Mouse (Mus musculus): ENCODE results near the gene Dnah17. TPM values are rescaled to one million over a fixed set of nuclear protein-coding genes. Genes with fewer than 3 reads are reported as not detected.

Dnah17 gene
- polyA plus RNA-seq, 1 experiment = 0.16 TPM

GRCm38 (mm10) chr11:117991502-117992470 is 138.6 kb downstream of the Dnah17 start:
- Histone ChIP-seq H3K4me3 (no peak overlapping the region), H3K36me3 (ENCODE audit: control insufficient read depth, insufficient read depth) (no peaks in the 10 kb centered on the region), H3ac (ENCODE audit: control insufficient read depth, insufficient read length) (no peak overlapping the region), H3K79me2 (ENCODE audit: control insufficient read depth, insufficient read depth) (peaks cover 95% of the 10 kb centered on the region), H3K27me3 (ENCODE audit: control insufficient read depth, insufficient read depth, insufficient read length) (no peaks in the 10 kb centered on the region), H3K4me2 (ENCODE audit: low read depth) (peak overlapping the region; percentile 87)
- TF ChIP-seq CEBPB (IDR thresholded peaks at IDR 0.05; ENCODE audit: insufficient read depth, poor library complexity, severe bottlenecking) (peak; percentile 46; the same call in 1 of the 2 replicates), TCF12 (IDR thresholded peaks at IDR 0.05; ENCODE audit: insufficient read depth, poor library complexity, severe bottlenecking) (no peak)

GRCm38 (mm10) chr11:117989926-117990325 is 140.5 kb downstream of the Dnah17 start:
- Histone ChIP-seq H3K36me3 (ENCODE audit: control insufficient read depth, insufficient read depth) (no peaks in the 10 kb centered on the region), H3K4me3 (no peak overlapping the region), H3K27me3 (ENCODE audit: control insufficient read depth, insufficient read depth, insufficient read length) (no peaks in the 10 kb centered on the region), H3K4me2 (ENCODE audit: low read depth) (peak overlapping the region; percentile 87), H3ac (ENCODE audit: control insufficient read depth, insufficient read length) (no peak overlapping the region), H3K79me2 (ENCODE audit: control insufficient read depth, insufficient read depth) (peaks cover 77% of the 10 kb centered on the region)
- no peak for TF ChIP-seq MYOD1 (IDR thresholded peaks at IDR 0.05; ENCODE audit: control insufficient read depth in 1 of 3, insufficient read length in 2 of 3, low read depth in 2 of 3)
- no peak for TF ChIP-seq USF1 (IDR thresholded peaks at IDR 0.05; ENCODE audit: low read depth)
- TF ChIP-seq POLR2AphosphoS2 (IDR thresholded peaks at IDR 0.05; ENCODE audit: insufficient read length, low read depth) = no peak
- no peak for TF ChIP-seq REST (IDR thresholded peaks at IDR 0.05; ENCODE audit: insufficient read depth, insufficient read length)
- TF ChIP-seq SRF (IDR thresholded peaks at IDR 0.05; ENCODE audit: control insufficient read depth, insufficient read length, low read depth) = no peak
- TF ChIP-seq TCF12 (IDR thresholded peaks at IDR 0.05; ENCODE audit: insufficient read depth, poor library complexity, severe bottlenecking) = no peak

- TF ChIP-seq MYOD1 (IDR thresholded peaks at IDR 0.05; ENCODE audit: control insufficient read depth in 1 of 3, insufficient read length in 2 of 3, low read depth in 2 of 3) (peak in 2 of 3 experiments; percentile 55 to 75), E2F4 (IDR thresholded peaks at IDR 0.05; ENCODE audit: insufficient read depth) (no peak)
- H3K79me2 ChIP-seq (ENCODE audit: control insufficient read depth, insufficient read depth) = peaks cover 70% of the 10 kb centered on the region
- H3ac ChIP-seq (ENCODE audit: control insufficient read depth, insufficient read length) = no peak overlapping the region
- no peaks in the 10 kb centered on the region for H3K36me3 ChIP-seq (ENCODE audit: control insufficient read depth, insufficient read depth)
- peak overlapping the region; percentile 87 for H3K4me2 ChIP-seq (ENCODE audit: low read depth)
- no peak overlapping the region for H3K4me3 ChIP-seq
- H3K27me3 ChIP-seq (ENCODE audit: control insufficient read depth, insufficient read depth, insufficient read length) = no peaks in the 10 kb centered on the region
Measured at GRCm38 (mm10) chr11:117989241-117989640, 141.2 kb downstream of the Dnah17 start.

- Histone ChIP-seq H3K27me3 (ENCODE audit: control insufficient read depth, insufficient read depth, insufficient read length) (no peaks in the 10 kb centered on the region), H3K36me3 (ENCODE audit: control insufficient read depth, insufficient read depth) (no peaks in the 10 kb centered on the region), H3ac (ENCODE audit: control insufficient read depth, insufficient read length) (no peak overlapping the region), H3K79me2 (ENCODE audit: control insufficient read depth, insufficient read depth) (peaks cover 57% of the 10 kb centered on the region), H3K4me3 (peak overlapping the region; percentile 53), H3K4me2 (ENCODE audit: low read depth) (peak overlapping the region; percentile 87)
- no peak for TF ChIP-seq REST (IDR thresholded peaks at IDR 0.05; ENCODE audit: insufficient read depth, insufficient read length)
- TF ChIP-seq USF1 (IDR thresholded peaks at IDR 0.05; ENCODE audit: low read depth) = peak; percentile 86
Measured at GRCm38 (mm10) chr11:117987968-117988367, 142.5 kb downstream of the Dnah17 start.

GRCm38 (mm10) chr11:117987032-117987451 is 143.4 kb downstream of the Dnah17 start:
- Histone ChIP-seq H3K27me3 (ENCODE audit: control insufficient read depth, insufficient read depth, insufficient read length) (no peaks in the 10 kb centered on the region), H3K4me3 (peak overlapping the region; percentile 53), H3K36me3 (ENCODE audit: control insufficient read depth, insufficient read depth) (no peaks in the 10 kb centered on the region), H3K4me2 (ENCODE audit: low read depth) (peak overlapping the region; percentile 87), H3ac (ENCODE audit: control insufficient read depth, insufficient read length) (peak overlapping the region; percentile 80), H3K79me2 (ENCODE audit: control insufficient read depth, insufficient read depth) (peaks cover 48% of the 10 kb centered on the region)
- TF ChIP-seq POLR2A (IDR thresholded peaks at IDR 0.05; ENCODE audit: insufficient read length, low read depth) (no peak), E2F4 (IDR thresholded peaks at IDR 0.05; ENCODE audit: insufficient read depth) (no peak), MYOD1 (IDR thresholded peaks at IDR 0.05; ENCODE audit: control insufficient read depth in 1 of 3, insufficient read length in 2 of 3, low read depth in 2 of 3) (no peak), POLR2AphosphoS2 (IDR thresholded peaks at IDR 0.05; ENCODE audit: insufficient read length, low read depth) (no peak), CEBPB (IDR thresholded peaks at IDR 0.05; ENCODE audit: insufficient read depth, poor library complexity, severe bottlenecking) (no peak), TCF3 (IDR thresholded peaks at IDR 0.05; ENCODE audit: insufficient read length, low read depth) (no peak)
